Mouse (Mus musculus) lung, embryonic 16.5 days (tissue): ENCODE measurements at regions not wholly inside any gene's neighbourhood (a gene's known extent, or its start where the extent isn't known, plus 50 kb on each side); places are given as distances from the start of the nearest gene placed in this dataset.

Experiments used
- ATAC-seq: fragments of 200-750 bp; cut with Nextera tagmentation; 2 replicates; pipeline ENCODE4 v1.8.0; 2017; ENCODE audit warnings: low read depth, mild to moderate bottlenecking, moderate library complexity
- H3K27ac ChIP-seq: fragments of 300-500 bp; sonication (generic); 2 replicates; pipeline ENCODE4 v1.5.1; 2014; ENCODE audit warnings: mild to moderate bottlenecking, control low read depth, low read length
- H3K27me3 ChIP-seq: fragments of 300-500 bp; sonication (generic); 2 replicates; pipeline ENCODE4 v1.6.1; 2014; ENCODE audit warnings: low read depth, low read length, mixed read lengths; ENCODE audit not compliant: control insufficient read depth, insufficient read depth
- H3K36me3 ChIP-seq: fragments of 300-500 bp; sonication (generic); 2 replicates; pipeline ENCODE4 v1.6.1; 2014; ENCODE audit warnings: low read length; ENCODE audit not compliant: control insufficient read depth, insufficient read depth
- H3K4me1 ChIP-seq: fragments of 300-500 bp; sonication (generic); replicated peaks from 2 replicates; pipeline ENCODE4 v1.6.1; 2014; ENCODE audit warnings: low read length, mixed read lengths; ENCODE audit not compliant: control insufficient read depth, insufficient read depth
- H3K4me2 ChIP-seq: fragments of 300-500 bp; sonication (generic); 2 replicates; pipeline ENCODE4 v1.6.1; 2014; ENCODE audit warnings: low read depth, low read length, control low read depth
- H3K4me3 ChIP-seq: fragments of 300-500 bp; sonication (generic); 2 replicates; pipeline ENCODE4 v1.5.1; 2014; ENCODE audit warnings: mild to moderate bottlenecking, low read length, control low read depth
- H3K9ac ChIP-seq: fragments of 300-500 bp; sonication (generic); 2 replicates; pipeline ENCODE4 v1.6.1; 2014; ENCODE audit warnings: low read length, control low read depth
- H3K9me3 ChIP-seq: fragments of 300-500 bp; sonication (generic); 2 replicates; pipeline ENCODE4 v1.6.1; 2016; ENCODE audit warnings: low read length; ENCODE audit not compliant: control insufficient read depth
- WGBS: fragments of 180-500 bp; shearing (Covaris S2); extraction: QIAGEN DNeasy Blood & Tissue Kit; methylation state at CpG from one replicate; pipeline ENCODE4 v1.1.7; 2014; 5-methylcytosine and 5-hydroxymethylcytosine counted together

- WGBS = 35% methylated on average over 16 of the region's 16 CpGs
- Histone ChIP-seq H3K4me3 (no peak overlapping the region), H3K27ac (no peak overlapping the region), H3K27me3 (0 out of 2 replicates have a peak, but pooled peaks cover 2% of the 10 kb centered on the region), H3K36me3 (no peaks in the 10 kb centered on the region), H3K4me2 (no peak overlapping the region), H3K9me3 (peaks cover 8% of the 10 kb centered on the region), H3K4me1 (no peaks in the 10 kb centered on the region), H3K9ac (no peak overlapping the region)
- ATAC-seq = peak; percentile 73
These were observed 148.1 kb downstream of the Thbs2 start for GRCm38 (mm10) chr17:14545822-14546473.

- Histone ChIP-seq H3K27me3 (0 out of 2 replicates have a peak, but pooled peaks cover 2% of the 10 kb centered on the region), H3K36me3 (no peaks in the 10 kb centered on the region), H3K4me1 (peaks cover 5% of the 10 kb centered on the region; the same call in 1 of the 2 replicates), H3K4me2 (no peak overlapping the region), H3K9ac (no peak overlapping the region), H3K27ac (no peak overlapping the region), H3K9me3 (peaks cover 8% of the 10 kb centered on the region), H3K4me3 (no peak overlapping the region)
- no peak for ATAC-seq
- WGBS = 38% methylated on average over 4 of the region's 4 CpGs
These were observed 149.6 kb downstream of the Thbs2 start for GRCm38 (mm10) chr17:14544343-14545002.

- H3K27ac ChIP-seq = no peak overlapping the region
These were observed 153.0 kb downstream of the Thbs2 start for GRCm38 (mm10) chr17:14541035-14541434.

GRCm38 (mm10) chr17:14540269-14540975, 153.6 kb downstream of the Thbs2 start:
- no peak overlapping the region for H3K4me3 ChIP-seq
- peaks cover 4% of the 10 kb centered on the region; the same call in 1 of the 2 replicates for H3K27me3 ChIP-seq
- H3K36me3 ChIP-seq = no peaks in the 10 kb centered on the region
- peak; percentile 98 for ATAC-seq
- H3K27ac ChIP-seq = 0 out of 2 replicates have a peak overlapping the region, but pooled peaks have one; percentile 33
- no peaks in the 10 kb centered on the region for H3K9me3 ChIP-seq
- H3K4me1 ChIP-seq = peaks cover 5% of the 10 kb centered on the region; the same call in 1 of the 2 replicates
- H3K4me2 ChIP-seq = no peak overlapping the region
- 8% methylated on average over 5 of the region's 5 CpGs for WGBS
- no peak overlapping the region for H3K9ac ChIP-seq

More at GRCm38 (mm10) chr17:14541035-14541434, 153.0 kb downstream of the Thbs2 start:
- Histone ChIP-seq H3K9me3 (no peaks in the 10 kb centered on the region), H3K4me2 (no peak overlapping the region), H3K4me1 (peaks cover 5% of the 10 kb centered on the region; the same call in 1 of the 2 replicates), H3K36me3 (no peaks in the 10 kb centered on the region), H3K9ac (no peak overlapping the region), H3K27me3 (peaks cover 2% of the 10 kb centered on the region; the same call in 1 of the 2 replicates), H3K4me3 (no peak overlapping the region)
- no peak; the same call in 1 of the 2 replicates for ATAC-seq
- 29% methylated on average over 8 of the region's 8 CpGs for WGBS

- Histone ChIP-seq H3K27me3 (peaks cover 7% of the 10 kb centered on the region; the same call in 1 of the 2 replicates), H3K9me3 (no peaks in the 10 kb centered on the region), H3K27ac (no peak overlapping the region), H3K36me3 (no peaks in the 10 kb centered on the region), H3K4me2 (no peak overlapping the region), H3K9ac (no peak overlapping the region), H3K4me3 (no peak overlapping the region), H3K4me1 (peaks cover 5% of the 10 kb centered on the region; the same call in 1 of the 2 replicates)
- WGBS = 26% methylated on average over 3 of the region's 3 CpGs
- ATAC-seq = no peak
These were observed 154.4 kb downstream of the Thbs2 start for GRCm38 (mm10) chr17:14539651-14540050.

- Histone ChIP-seq H3K27me3 (peaks cover 7% of the 10 kb centered on the region; the same call in 1 of the 2 replicates), H3K9ac (no peak overlapping the region), H3K4me3 (no peak overlapping the region), H3K36me3 (no peaks in the 10 kb centered on the region), H3K4me1 (peaks cover 5% of the 10 kb centered on the region; the same call in 1 of the 2 replicates), H3K4me2 (no peak overlapping the region), H3K9me3 (no peaks in the 10 kb centered on the region), H3K27ac (no peak overlapping the region)
- WGBS = 58% methylated on average over 3 of the region's 3 CpGs
- no peak for ATAC-seq
These were observed 154.8 kb downstream of the Thbs2 start for GRCm38 (mm10) chr17:14539191-14539590.

- Histone ChIP-seq H3K4me2 (no peak overlapping the region), H3K9ac (no peak overlapping the region), H3K4me1 (peaks cover 5% of the 10 kb centered on the region; the same call in 1 of the 2 replicates), H3K4me3 (no peak overlapping the region), H3K36me3 (no peaks in the 10 kb centered on the region), H3K27ac (no peak overlapping the region), H3K9me3 (no peaks in the 10 kb centered on the region), H3K27me3 (peaks cover 9% of the 10 kb centered on the region; the same call in 1 of the 2 replicates)
- no peak for ATAC-seq
- 68% methylated on average over 3 of the region's 3 CpGs for WGBS
These were observed 155.5 kb downstream of the Thbs2 start for GRCm38 (mm10) chr17:14538527-14538926.

GRCm38 (mm10) chr17:14532979-14533314, 161.1 kb downstream of the Thbs2 start:
- Histone ChIP-seq H3K4me1 (no peaks in the 10 kb centered on the region), H3K4me3 (no peak overlapping the region), H3K4me2 (no peak overlapping the region), H3K9ac (no peak overlapping the region), H3K9me3 (no peaks in the 10 kb centered on the region), H3K27ac (no peak overlapping the region), H3K27me3 (peaks cover 13% of the 10 kb centered on the region; the same call in 1 of the 2 replicates), H3K36me3 (no peaks in the 10 kb centered on the region)
- ATAC-seq = no peak
- WGBS = 65% methylated on average over 4 of the region's 4 CpGs
